22 mouse cellular contexts compared by ENCODE assay signal in genomic region chr6:81466536-81466935, GRCm38 (mm10).
DNase-seq lines count a peak whose midpoint lies in the region; ATAC-seq and TF ChIP-seq lines count a peak whose summit lies in the region.
"Had no signal": no experiment of that assay in that cellular context is flagged by ENCODE, and none has a peak within 500 bp of the region (broad histone marks: within the 10 kb centered on the region; RNA-seq: fewer than 3 reads in every experiment).

No protein-coding gene starts in this region.

- no peak overlapping the region for H3K4me2 ChIP-seq in forebrain, embryonic 13.5 days
- no peak overlapping the region for H3K4me2 ChIP-seq in forebrain, embryonic 12.5 days
- H3K4me2 ChIP-seq in hindbrain, embryonic 13.5 days: no peak overlapping the region
- H3K4me2 ChIP-seq in hindbrain, postnatal 0 days (ENCODE audit: low read depth, low read length): no peak overlapping the region
- no peak overlapping the region for H3K4me2 ChIP-seq in neural tube, embryonic 15.5 days
- H3K4me2 ChIP-seq: embryonic facial prominence, embryonic 13.5 days; heart, embryonic 11.5 days; heart, embryonic 15.5 days; hindbrain, embryonic 14.5 days had no signal

- H3K9ac ChIP-seq in forebrain, embryonic 13.5 days: no peak overlapping the region
- H3K9ac ChIP-seq in forebrain, embryonic 12.5 days: no peak overlapping the region
- no peak overlapping the region for H3K9ac ChIP-seq in hindbrain, embryonic 13.5 days
- H3K9ac ChIP-seq in hindbrain, postnatal 0 days (replicated peaks; ENCODE audit: low read length): no peak overlapping the region
- H3K9ac ChIP-seq in neural tube, embryonic 15.5 days (replicated peaks): no peak overlapping the region
- H3K9ac ChIP-seq: embryonic facial prominence, embryonic 13.5 days; heart, embryonic 15.5 days; hindbrain, embryonic 14.5 days had no signal

- H3K4me3 ChIP-seq in forebrain, embryonic 13.5 days: no peak overlapping the region
- no peak overlapping the region for H3K4me3 ChIP-seq in forebrain, embryonic 12.5 days (replicated peaks)
- H3K4me3 ChIP-seq in hindbrain, embryonic 13.5 days: no peak overlapping the region
- no peak overlapping the region for H3K4me3 ChIP-seq in hindbrain, postnatal 0 days (ENCODE audit: low read length)
- H3K4me3 ChIP-seq in neural tube, embryonic 15.5 days (replicated peaks): no peak overlapping the region
- H3K4me3 ChIP-seq: embryonic facial prominence, embryonic 13.5 days; heart, adult 2 months; heart, embryonic 15.5 days had no signal

- 23% methylated on average over 4 of the region's 4 CpGs for WGBS in forebrain, embryonic 13.5 days
- WGBS in forebrain, embryonic 12.5 days: 25% methylated on average over 4 of the region's 4 CpGs
- WGBS in hindbrain, embryonic 13.5 days: 48% methylated on average over 4 of the region's 4 CpGs
- WGBS in hindbrain, postnatal 0 days: 36% methylated on average over 4 of the region's 4 CpGs
- WGBS in neural tube, embryonic 15.5 days: 13% methylated on average over 4 of the region's 4 CpGs

- TF ChIP-seq CTCF in hindbrain, postnatal 0 days (IDR thresholded peaks at IDR 0.05; ENCODE audit: low read depth): no peak

- no peaks in the 10 kb centered on the region for H3K9me3 ChIP-seq in forebrain, embryonic 13.5 days (replicated peaks)
- H3K9me3 ChIP-seq in forebrain, embryonic 12.5 days: no peaks in the 10 kb centered on the region
- H3K9me3 ChIP-seq in hindbrain, embryonic 13.5 days: no peaks in the 10 kb centered on the region
- H3K9me3 ChIP-seq in hindbrain, postnatal 0 days (ENCODE audit: low read length): no peaks in the 10 kb centered on the region
- H3K9me3 ChIP-seq in neural tube, embryonic 15.5 days (replicated peaks): no peaks in the 10 kb centered on the region
- H3K9me3 ChIP-seq: embryonic facial prominence, embryonic 13.5 days; G1E; heart, embryonic 15.5 days had no signal

- no peaks in the 10 kb centered on the region for H3K36me3 ChIP-seq in forebrain, embryonic 13.5 days (ENCODE audit: poor library complexity, severe bottlenecking)
- no peaks in the 10 kb centered on the region for H3K36me3 ChIP-seq in forebrain, embryonic 12.5 days (replicated peaks)
- H3K36me3 ChIP-seq in hindbrain, embryonic 13.5 days: no peaks in the 10 kb centered on the region
- H3K36me3 ChIP-seq in hindbrain, postnatal 0 days (ENCODE audit: insufficient read depth, low read length): no peaks in the 10 kb centered on the region
- H3K36me3 ChIP-seq in neural tube, embryonic 15.5 days: no peaks in the 10 kb centered on the region
- H3K36me3 ChIP-seq: embryonic facial prominence, embryonic 13.5 days; G1E; heart, embryonic 15.5 days had no signal

- ATAC-seq in forebrain, embryonic 13.5 days: peak; percentile 70
- no peak; the same call in 1 of the 2 replicates for ATAC-seq in forebrain, embryonic 12.5 days (ENCODE audit: low FRiP score)
- ATAC-seq in hindbrain, embryonic 13.5 days (ENCODE audit: low FRiP score): peak; percentile 49; the same call in 1 of the 2 replicates
- ATAC-seq in hindbrain, postnatal 0 days: no peak
- ATAC-seq in neural tube, embryonic 15.5 days (ENCODE audit: low FRiP score): peak; percentile 57; the same call in 1 of the 2 replicates
- ATAC-seq: CD4-positive, CD25-positive, alpha-beta regulatory T cell, adult 4 months had no signal

- H3K27ac ChIP-seq in forebrain, embryonic 13.5 days: no peak overlapping the region
- no peak overlapping the region for H3K27ac ChIP-seq in forebrain, embryonic 12.5 days
- H3K27ac ChIP-seq in hindbrain, embryonic 13.5 days: no peak overlapping the region
- no peak overlapping the region for H3K27ac ChIP-seq in hindbrain, postnatal 0 days
- H3K27ac ChIP-seq in neural tube, embryonic 15.5 days (replicated peaks): no peak overlapping the region
- H3K27ac ChIP-seq: embryonic facial prominence, embryonic 13.5 days; heart, adult 2 months; heart, embryonic 15.5 days; hindbrain, embryonic 14.5 days had no signal

- no peak for DNase-seq in hindbrain, postnatal 0 days (ENCODE audit: low spot score)
- DNase-seq in layer of hippocampus, adult 9-11 months: peak; percentile 27
- DNase-seq in layer of hippocampus, postnatal 10 days (ENCODE audit: low spot score in 2 of 2): no peak
- DNase-seq in urinary bladder, adult 2 months (ENCODE audit: low spot score): no peak
- DNase-seq: adrenal gland, postnatal 10 days; B cell, adult 2 months; cerebellum, adult 11-12 months; cerebellum, adult 9-11 months; cerebellum, postnatal 36 days; gastrocnemius, postnatal 14 days; heart, adult 2 months; heart, postnatal 14 days had no signal

- H3K27me3 ChIP-seq in forebrain, embryonic 13.5 days: no peaks in the 10 kb centered on the region
- no peaks in the 10 kb centered on the region for H3K27me3 ChIP-seq in forebrain, embryonic 12.5 days
- H3K27me3 ChIP-seq in hindbrain, embryonic 13.5 days: no peaks in the 10 kb centered on the region
- no peaks in the 10 kb centered on the region for H3K27me3 ChIP-seq in hindbrain, postnatal 0 days (ENCODE audit: insufficient read depth, low read length)
- no peaks in the 10 kb centered on the region for H3K27me3 ChIP-seq in neural tube, embryonic 15.5 days (replicated peaks)
- H3K27me3 ChIP-seq: embryonic facial prominence, embryonic 13.5 days; heart, embryonic 15.5 days had no signal

- H3K4me1 ChIP-seq in forebrain, embryonic 13.5 days: 0 out of 2 replicates have a peak, but pooled peaks cover 6% of the 10 kb centered on the region
- no peaks in the 10 kb centered on the region for H3K4me1 ChIP-seq in forebrain, embryonic 12.5 days
- 0 out of 2 replicates have a peak, but pooled peaks cover 2% of the 10 kb centered on the region for H3K4me1 ChIP-seq in hindbrain, embryonic 13.5 days (replicated peaks)
- H3K4me1 ChIP-seq in hindbrain, postnatal 0 days (ENCODE audit: insufficient read depth, low read length): no peaks in the 10 kb centered on the region
- H3K4me1 ChIP-seq in neural tube, embryonic 15.5 days: peaks cover 11% of the 10 kb centered on the region
- H3K4me1 ChIP-seq: embryonic facial prominence, embryonic 13.5 days had no signal

Comparison
In these comparisons a context has a peak if more than half of its experiments do, and no peak if none do; other contexts are left out.
1. ATAC-seq: peak in forebrain, embryonic 13.5 days (single experiment), hindbrain, embryonic 13.5 days (single experiment) and neural tube, embryonic 15.5 days (single experiment); none in forebrain, embryonic 12.5 days (single experiment) and hindbrain, postnatal 0 days (single experiment).